Mouse (Mus musculus): ENCODE data around the gene Unk.

The Unk gene

GRCm38 (mm10) chr11:116110131-116110530 is 80.0 kb downstream of the Unk start:
- DNase-seq, result no peak

DNA sequence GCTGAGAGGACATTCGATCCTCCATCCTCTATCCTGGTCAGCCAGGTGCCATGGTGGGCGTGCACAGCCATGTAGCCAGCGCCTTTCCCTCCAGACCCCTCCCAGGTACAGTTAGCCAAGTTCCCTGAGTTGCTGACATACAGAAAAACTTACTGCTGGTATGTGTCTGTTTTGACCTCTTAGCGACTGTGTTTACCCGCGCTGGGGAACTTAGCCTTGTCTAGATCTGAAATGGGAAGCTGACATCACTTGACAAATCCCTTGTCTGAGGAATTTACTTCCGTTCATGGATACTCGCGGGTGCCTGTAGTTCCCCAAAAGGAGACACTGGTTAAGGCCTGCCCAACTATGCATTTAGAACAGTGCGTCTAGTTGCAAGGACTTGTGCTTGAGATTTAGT is 80.4 kb downstream of the Unk start:
- DNase-seq, result no peak

Measured in cerebellum, adult 11 months (tissue).